Mouse (Mus musculus) liver, postnatal 0 days (tissue): Measurements from ENCODE around the gene Cspg5. TPM values are rescaled to one million over a fixed set of nuclear protein-coding genes. Genes with fewer than 3 reads are reported as not detected.
A peak's percentile ranks its signal among the peaks of the same experiment; 100 is the strongest.

Experiments
- ATAC-seq: fragments of 200-750 bp; cut with Nextera tagmentation; 2 replicates; pipeline ENCODE4 v1.8.0; 2017; ENCODE audit warnings: mild to moderate bottlenecking, moderate library complexity
- DNase-seq: peaks from one replicate; pipeline ENCODE4 v3.0.0-alpha.2; 2016
- H3K27ac ChIP-seq: fragments of 300-500 bp; sonication (generic); 2 replicates; pipeline ENCODE4 v1.5.1; 2014; ENCODE audit warnings: antibody characterized with exemption, moderate library complexity, mild to moderate bottlenecking, low read depth
- H3K27me3 ChIP-seq: fragments of 300-500 bp; sonication (generic); 2 replicates; pipeline ENCODE4 v1.6.1; 2014; ENCODE audit warnings: low read length, control low read depth, mixed read lengths; ENCODE audit not compliant: insufficient read depth
- H3K36me3 ChIP-seq: fragments of 300-500 bp; sonication (generic); replicated peaks from 2 replicates; pipeline ENCODE4 v1.6.1; 2014; ENCODE audit warnings: mild to moderate bottlenecking, control low read depth, low read length, moderate library complexity, mixed read lengths; ENCODE audit not compliant: insufficient read depth
- H3K4me1 ChIP-seq: fragments of 300-500 bp; sonication (generic); 2 replicates; pipeline ENCODE4 v1.6.1; 2014; ENCODE audit warnings: antibody characterized with exemption, mild to moderate bottlenecking, control low read depth; ENCODE audit not compliant: insufficient read depth
- H3K4me2 ChIP-seq: fragments of 300-500 bp; sonication (generic); 2 replicates; pipeline ENCODE4 v1.6.1; 2014; ENCODE audit warnings: low read depth, mild to moderate bottlenecking, low read length, moderate library complexity, mixed read lengths
- H3K4me3 ChIP-seq: fragments of 300-500 bp; sonication (generic); 2 replicates; pipeline ENCODE4 v1.5.1; 2014; ENCODE audit warnings: low read depth, low read length
- H3K9ac ChIP-seq: fragments of 300-500 bp; sonication (generic); replicated peaks from 2 replicates; pipeline ENCODE4 v1.6.1; 2014; ENCODE audit warnings: mild to moderate bottlenecking, moderate library complexity
- H3K9me3 ChIP-seq: fragments of 300-500 bp; sonication (generic); 2 replicates; pipeline ENCODE4 v1.6.1; 2016; ENCODE audit warnings: mild to moderate bottlenecking, control low read depth, low read length, mixed read lengths
- CTCF ChIP-seq: sonication (generic); IDR thresholded peaks from 2 replicates; pipeline ENCODE4 v1.5.1; 2016; ENCODE audit warnings: antibody characterized with exemption, low read depth
- EP300 ChIP-seq: IDR thresholded peaks from 2 replicates; pipeline ENCODE4 v1.6.1; 2016; ENCODE audit warnings: antibody characterized with exemption, low read depth, mild to moderate bottlenecking
- WGBS: fragments of 180-500 bp; shearing (Covaris S2); extraction: QIAGEN DNeasy Blood & Tissue Kit; methylation state at CpG from one replicate; pipeline ENCODE4 v1.1.7; 2014; ENCODE audit not compliant: insufficient replicate concordance; 5-methylcytosine and 5-hydroxymethylcytosine counted together
- polyA plus RNA-seq: library from polyadenylated mRNA; unstranded; fragments of >200 nt; fragmentation: Nextera tagmentation; extraction: Ambion mirVana; gene quantifications from 2 replicates; pipeline ENCODE4 v1.2.1, GENCODE M21; 2015

The Cspg5 gene
- polyA plus RNA-seq, 1 experiment from 2014 or later = 0.41 TPM

GRCm38 (mm10) chr9:110224273-110224672, 19.3 kb upstream of the Cspg5 start:
- Histone ChIP-seq H3K36me3 (peaks cover 41% of the 10 kb centered on the region), H3K9me3 (no peaks in the 10 kb centered on the region), H3K9ac (no peak overlapping the region), H3K4me3 (no peak overlapping the region), H3K4me2 (no peak overlapping the region), H3K27ac (no peak overlapping the region), H3K27me3 (no peaks in the 10 kb centered on the region), H3K4me1 (no peaks in the 10 kb centered on the region; the same call in 1 of the 2 replicates)
- no peak for ATAC-seq
- DNase-seq = no peak
- WGBS = 82% methylated on average over 4 of the region's 4 CpGs
- TF ChIP-seq EP300 (no peak), CTCF (no peak)

DNA sequence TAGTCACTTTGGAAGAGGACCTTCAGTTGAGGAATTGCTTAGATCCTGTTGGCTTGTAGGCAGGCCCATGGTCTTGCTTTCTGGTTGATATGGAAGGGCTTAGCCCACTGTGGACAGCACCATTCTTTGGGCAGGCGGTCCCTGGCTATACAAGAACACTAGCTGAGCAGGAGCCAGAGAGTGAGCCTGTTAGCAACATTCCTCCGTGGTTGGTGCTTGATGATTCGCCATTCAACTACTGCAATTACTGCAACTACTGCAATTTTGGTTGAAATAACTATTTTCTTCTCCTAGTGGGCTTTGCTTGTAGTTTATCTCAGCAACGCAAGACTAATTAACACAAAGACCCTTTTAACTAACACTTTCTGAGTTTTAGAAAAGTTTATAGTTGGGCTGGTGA, 17.4 kb upstream of the Cspg5 start:
- WGBS = 91% methylated on average over 4 of the region's 4 CpGs
- H3K4me2 ChIP-seq = no peak overlapping the region
- H3K4me1 ChIP-seq = no peaks in the 10 kb centered on the region; the same call in 1 of the 2 replicates
- ATAC-seq = no peak
- DNase-seq = no peak
- H3K4me3 ChIP-seq = no peak overlapping the region
- H3K36me3 ChIP-seq = peaks cover 47% of the 10 kb centered on the region
- no peak overlapping the region for H3K27ac ChIP-seq
- H3K9ac ChIP-seq = no peak overlapping the region
- H3K9me3 ChIP-seq = no peaks in the 10 kb centered on the region
- no peak for TF ChIP-seq EP300
- TF ChIP-seq CTCF = no peak
- no peaks in the 10 kb centered on the region for H3K27me3 ChIP-seq

- Histone ChIP-seq H3K4me3 (no peak overlapping the region), H3K9ac (no peak overlapping the region), H3K27ac (no peak overlapping the region), H3K27me3 (no peaks in the 10 kb centered on the region), H3K4me1 (no peaks in the 10 kb centered on the region; the same call in 1 of the 2 replicates), H3K9me3 (no peaks in the 10 kb centered on the region), H3K36me3 (peaks cover 30% of the 10 kb centered on the region), H3K4me2 (no peak overlapping the region)
- WGBS = 79% methylated on average over 6 of the region's 6 CpGs
- no peak for DNase-seq
- no peak for ATAC-seq
- TF ChIP-seq CTCF (no peak), EP300 (no peak)
Observed at GRCm38 (mm10) chr9:110228671-110229070, 14.9 kb upstream of the Cspg5 start.

- Histone ChIP-seq H3K27me3 (no peaks in the 10 kb centered on the region), H3K4me3 (no peak overlapping the region), H3K4me2 (peak overlapping the region; percentile 19; the same call in 1 of the 2 replicates), H3K27ac (peak overlapping the region; percentile 48; the same call in 1 of the 2 replicates), H3K9ac (no peak overlapping the region), H3K4me1 (no peaks in the 10 kb centered on the region; the same call in 1 of the 2 replicates), H3K36me3 (peaks cover 25% of the 10 kb centered on the region), H3K9me3 (no peaks in the 10 kb centered on the region)
- ATAC-seq (no peak), DNase-seq (no peak)
- TF ChIP-seq EP300 (no peak), CTCF (no peak)
- WGBS = 68% methylated on average over 1 of the region's 1 CpGs
Observed at GRCm38 (mm10) chr9:110229112-110229511, 14.5 kb upstream of the Cspg5 start.

GRCm38 (mm10) chr9:110229566-110230248, 13.9 kb upstream of the Cspg5 start:
- Histone ChIP-seq H3K9me3 (no peaks in the 10 kb centered on the region), H3K4me1 (no peaks in the 10 kb centered on the region; the same call in 1 of the 2 replicates), H3K9ac (no peak overlapping the region), H3K4me2 (peak overlapping the region; percentile 19; the same call in 1 of the 2 replicates), H3K4me3 (no peak overlapping the region), H3K36me3 (peaks cover 23% of the 10 kb centered on the region), H3K27me3 (no peaks in the 10 kb centered on the region), H3K27ac (peak overlapping the region; percentile 48; the same call in 1 of the 2 replicates)
- TF ChIP-seq CTCF (no peak), EP300 (no peak)
- ATAC-seq (no peak), DNase-seq (no peak)
- 67% methylated on average over 10 of the region's 10 CpGs for WGBS

GRCm38 (mm10) chr9:110230395-110231071, 13.1 kb upstream of the Cspg5 start:
- DNase-seq = no peak

More at GRCm38 (mm10) chr9:110230395-110231071, 13.1 kb upstream of the Cspg5 start:
- no peaks in the 10 kb centered on the region for H3K27me3 ChIP-seq
- no peak overlapping the region for H3K4me3 ChIP-seq
- no peaks in the 10 kb centered on the region for H3K9me3 ChIP-seq
- no peak overlapping the region for H3K27ac ChIP-seq
- WGBS = 81% methylated on average over 16 of the region's 16 CpGs
- TF ChIP-seq CTCF = no peak
- no peak for TF ChIP-seq EP300
- no peak overlapping the region for H3K4me2 ChIP-seq
- no peak for ATAC-seq
- no peaks in the 10 kb centered on the region; the same call in 1 of the 2 replicates for H3K4me1 ChIP-seq
- no peak overlapping the region for H3K9ac ChIP-seq
- H3K36me3 ChIP-seq = peaks cover 26% of the 10 kb centered on the region
